Mouse (Mus musculus) cerebellum, adult 11 months (tissue): ENCODE measurements around the gene Nrp2.

Source experiments
- DNase-seq: peaks from one replicate; pipeline ENCODE4 v3.0.0; 2022

Gene Nrp2

DNA sequence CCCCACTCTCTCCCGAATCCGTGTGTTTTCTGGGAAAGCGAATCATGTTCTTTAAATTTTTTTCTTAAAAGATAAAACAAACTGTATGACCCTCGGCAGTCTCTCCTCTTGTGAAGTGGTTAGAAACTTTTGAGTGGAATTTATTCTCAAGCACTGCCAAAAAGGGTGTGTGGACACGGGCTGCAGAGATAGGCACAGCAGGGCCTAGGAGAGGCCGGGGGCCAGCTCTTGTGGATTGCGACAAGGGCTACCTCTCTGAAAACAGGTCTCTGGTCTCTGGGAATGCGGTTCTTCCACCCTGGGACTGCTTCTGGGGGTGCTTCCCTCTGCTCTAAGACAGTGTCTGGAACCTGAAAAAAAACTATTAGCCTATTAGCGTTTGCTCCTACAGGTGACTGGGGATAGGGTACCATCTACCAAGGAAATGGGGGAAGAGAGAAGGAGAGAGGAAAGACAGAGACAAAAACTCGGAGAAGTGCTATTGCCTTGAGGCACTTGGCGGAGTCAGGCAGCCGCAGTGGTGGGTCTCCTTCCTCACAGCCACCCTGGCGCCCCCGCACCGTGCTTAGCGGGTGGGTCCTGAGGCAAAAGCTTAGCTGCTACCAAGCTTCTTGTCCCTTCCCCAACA lies 1.9 kb downstream of the Nrp2 start:
- DNase-seq: no peak

DNA sequence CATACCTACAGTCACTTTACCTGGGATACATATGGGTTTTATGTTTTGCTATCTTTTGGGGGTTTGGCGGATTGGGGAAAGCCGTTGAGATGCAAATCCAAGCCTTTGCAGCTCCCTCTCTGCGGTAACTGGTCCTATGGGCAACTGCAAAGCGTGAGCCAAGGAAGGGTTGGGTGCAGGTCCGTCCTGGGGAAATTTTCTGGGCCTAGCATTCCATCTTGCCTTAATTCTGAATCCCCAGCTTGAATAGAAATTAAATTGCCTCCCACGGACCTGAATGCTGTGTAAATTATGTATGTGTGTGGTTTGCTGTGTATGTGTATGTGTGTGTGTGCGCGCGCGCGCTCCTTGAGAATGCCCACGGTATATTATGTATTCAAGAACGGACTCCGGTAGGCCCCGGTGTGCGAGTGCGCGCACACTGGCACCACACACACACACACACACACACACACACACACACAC lies 2.5 kb downstream of the Nrp2 start:
- DNase-seq: no peak

DNA sequence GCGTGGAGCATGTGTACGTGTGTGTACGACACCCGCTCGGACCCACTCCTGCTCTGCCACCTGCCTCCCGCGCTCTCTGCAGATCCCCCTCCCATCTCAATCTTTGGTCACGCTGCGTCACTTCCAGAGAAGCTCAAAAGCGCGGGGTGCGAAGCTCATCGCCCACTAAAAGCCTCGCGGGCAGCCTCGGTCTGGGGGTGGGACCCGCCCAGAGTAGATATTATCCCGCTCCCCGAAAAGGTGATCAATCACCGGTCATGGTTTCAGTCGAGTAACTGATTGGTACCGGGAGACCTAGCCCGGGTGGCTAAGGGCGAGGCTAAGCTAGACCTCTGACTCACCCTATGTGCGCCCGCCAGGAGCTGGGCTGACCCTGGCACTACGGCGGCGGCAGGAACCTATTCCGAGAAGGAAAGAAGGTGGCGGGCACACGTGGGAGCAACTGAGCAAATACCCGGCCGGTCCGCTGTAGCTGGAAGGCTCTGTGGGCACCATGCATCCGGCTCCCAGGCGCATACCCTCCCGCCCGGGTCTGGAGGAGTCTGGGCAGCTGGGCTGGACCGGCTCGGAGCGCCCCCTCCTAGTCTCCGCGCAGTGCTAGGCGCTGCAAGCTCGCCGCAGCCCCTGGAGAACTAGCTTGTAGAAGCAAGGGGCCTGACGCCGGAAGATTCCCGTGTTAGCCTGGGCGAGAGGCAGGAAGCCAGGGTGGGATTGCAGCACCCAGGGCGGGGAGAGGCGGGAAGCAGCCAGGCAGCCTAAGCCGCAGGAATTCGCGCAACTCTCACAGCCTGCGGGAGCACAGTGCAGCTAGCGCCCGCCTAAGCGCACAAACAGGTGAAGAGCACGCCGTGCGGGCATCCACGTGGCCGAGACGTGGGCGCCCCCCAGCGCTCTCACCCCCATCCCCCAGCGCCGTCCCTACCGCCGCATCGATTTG lies 3.3 kb downstream of the Nrp2 start:
- DNase-seq: peak; percentile 25

DNA sequence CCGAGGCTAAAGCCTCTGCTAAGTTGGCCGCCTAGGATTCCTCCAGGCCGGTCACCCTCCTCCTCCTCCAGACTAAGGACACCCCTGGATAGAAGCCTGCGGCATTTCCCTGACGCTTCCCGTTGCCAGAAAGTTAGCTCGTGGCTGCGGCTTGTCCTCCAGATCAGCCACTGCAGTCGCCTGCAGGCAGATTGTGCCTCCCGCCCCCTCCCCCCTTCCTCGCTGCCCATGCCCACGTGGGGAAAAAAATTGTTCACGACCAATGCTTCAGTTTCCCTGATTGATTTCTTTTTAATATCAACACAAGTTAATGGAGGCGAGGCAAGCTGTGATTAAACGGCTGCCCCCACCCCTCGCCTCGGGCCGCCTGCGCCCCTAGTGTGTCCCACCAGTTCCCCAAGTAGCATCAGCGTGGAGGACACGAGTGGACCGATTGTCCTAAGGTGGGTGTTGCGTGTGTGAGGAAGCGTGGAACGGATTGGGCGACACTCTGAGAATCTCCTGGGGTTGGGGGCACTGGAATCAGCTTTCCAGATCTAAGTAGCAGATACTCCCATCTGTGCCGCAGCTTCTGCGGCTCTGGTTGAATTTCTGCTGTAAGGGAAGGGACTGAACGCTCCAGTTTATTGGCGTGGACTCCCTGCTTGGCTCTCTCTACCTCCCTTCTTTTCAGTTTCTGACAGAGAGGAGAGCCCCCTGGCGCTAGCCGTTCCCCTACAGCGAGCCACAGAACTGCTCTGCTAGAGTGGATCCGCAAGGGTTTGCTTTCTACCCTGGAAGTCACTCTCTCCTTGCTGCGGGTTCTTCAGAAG lies 4.2 kb downstream of the Nrp2 start:
- no peak for DNase-seq

DNA sequence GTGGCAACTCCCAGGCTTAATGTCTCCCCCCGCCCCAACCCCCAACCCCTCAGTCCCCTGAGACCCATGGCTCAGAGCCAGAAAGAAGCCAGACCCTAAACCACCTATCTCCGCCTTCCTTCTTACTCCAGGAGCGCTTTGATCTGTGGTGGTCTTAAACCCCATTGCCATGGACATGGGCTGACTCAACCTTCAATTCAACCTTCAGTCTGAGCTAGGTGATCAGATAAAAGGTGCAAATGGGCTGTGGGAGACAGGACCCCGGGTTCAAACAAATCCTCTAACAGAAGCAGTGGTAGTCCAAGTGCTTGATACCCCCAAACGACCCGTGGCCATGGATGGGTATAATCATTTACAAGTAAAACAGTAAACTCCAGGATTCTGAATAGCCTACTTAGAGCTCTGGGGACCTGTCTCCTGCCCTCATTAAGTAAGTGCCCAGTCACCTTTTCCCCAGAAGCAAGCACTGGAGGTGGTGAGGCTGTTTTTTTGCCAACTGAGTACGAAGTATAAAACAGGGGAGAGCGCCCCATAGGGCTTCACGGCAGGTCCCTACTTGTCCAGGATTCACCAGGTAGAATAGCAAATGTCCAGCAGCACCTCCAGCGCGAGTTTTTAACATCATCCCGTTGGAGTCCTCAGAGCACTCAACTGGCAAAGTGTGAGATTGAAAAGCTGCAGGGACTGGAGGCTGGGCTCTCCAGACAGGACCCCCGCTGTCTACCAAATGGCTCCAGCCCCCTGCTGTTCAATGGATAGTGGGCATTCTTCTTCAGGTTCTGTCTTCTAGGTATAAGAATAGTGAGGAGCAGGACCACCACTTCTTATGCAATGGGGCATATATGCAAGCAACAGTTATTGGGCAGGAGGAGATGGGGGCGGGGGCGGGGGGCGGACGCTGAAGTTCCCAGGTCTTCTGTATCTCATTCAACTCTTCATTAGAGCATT lies 5.1 kb downstream of the Nrp2 start:
- no peak for DNase-seq

DNA sequence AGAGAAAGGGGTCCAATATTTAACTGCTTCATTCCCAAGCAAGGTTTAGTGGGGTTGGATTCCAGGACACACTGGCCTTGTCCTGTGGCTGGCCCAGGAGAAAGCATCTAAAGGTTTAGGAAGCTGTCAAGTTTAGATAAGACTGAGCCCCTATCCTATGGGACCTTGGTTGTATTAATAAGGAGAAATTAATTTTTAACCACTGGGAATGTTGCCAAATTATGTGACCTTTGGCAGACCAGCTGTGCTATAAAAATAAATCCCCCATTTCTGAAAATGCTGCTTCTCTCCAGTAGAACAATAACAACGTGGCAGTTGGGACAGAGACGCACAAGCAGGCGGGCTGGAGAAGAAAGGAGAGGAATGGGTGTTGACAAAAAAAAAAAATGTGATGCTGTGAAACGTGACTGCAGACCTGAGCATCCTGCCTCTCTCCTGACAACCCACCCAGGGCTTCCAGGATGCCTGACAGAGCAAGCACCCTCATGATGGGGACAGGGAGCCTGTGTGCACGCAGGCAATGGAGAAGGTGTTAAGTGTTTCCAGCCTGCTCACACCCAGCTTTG lies 6.8 kb downstream of the Nrp2 start:
- no peak for DNase-seq

DNA sequence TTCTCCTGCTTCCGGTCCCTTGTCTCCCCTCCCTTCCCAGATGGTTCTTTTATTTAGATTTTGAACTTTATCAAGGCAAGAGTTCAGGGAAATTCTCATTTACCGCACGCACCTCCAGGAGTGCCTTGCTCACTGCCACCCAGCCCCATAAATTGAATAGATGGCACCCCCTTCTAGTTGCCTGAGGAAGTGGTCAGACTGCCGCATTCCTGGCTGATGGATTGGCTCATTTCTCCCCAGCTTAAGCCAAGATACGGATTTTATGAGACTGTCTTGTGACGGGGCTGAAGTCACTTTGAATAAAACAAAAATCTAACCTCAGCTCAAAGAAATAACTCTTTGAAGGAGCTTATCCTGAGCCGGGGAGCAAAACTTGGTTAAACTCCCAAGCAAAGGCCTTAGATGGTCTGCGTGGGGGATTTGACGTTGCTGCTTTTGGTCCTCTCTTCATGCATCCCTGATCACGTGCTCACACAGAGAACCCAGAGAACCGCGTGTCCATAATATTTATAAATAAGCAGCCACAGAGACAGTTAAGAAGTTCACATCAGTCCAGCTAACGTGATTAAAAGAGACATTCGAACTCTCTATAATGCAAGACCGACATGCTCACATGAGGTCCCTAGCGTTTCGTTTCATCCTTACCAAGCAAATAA lies 10.1 kb downstream of the Nrp2 start:
- DNase-seq: no peak

DNA sequence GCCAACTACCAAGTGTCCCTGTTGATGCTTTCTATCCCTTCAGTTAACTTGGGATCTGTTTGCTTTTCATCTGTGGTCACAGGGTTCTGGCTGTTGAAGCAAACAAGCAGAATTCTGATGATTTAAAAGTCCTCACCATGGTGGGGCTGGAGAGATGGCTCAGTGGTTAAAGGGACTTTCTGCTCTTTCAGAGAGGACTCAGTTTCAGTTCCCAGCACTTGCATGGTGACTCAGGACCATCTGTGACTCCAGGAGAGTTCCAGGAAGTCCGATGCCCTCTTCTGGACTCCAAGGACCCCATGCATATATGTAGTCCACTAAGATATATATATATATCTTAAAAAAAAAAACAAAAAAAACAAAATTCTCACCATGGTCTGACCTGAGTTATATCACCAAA lies 11.9 kb downstream of the Nrp2 start:
- DNase-seq: no peak

DNA sequence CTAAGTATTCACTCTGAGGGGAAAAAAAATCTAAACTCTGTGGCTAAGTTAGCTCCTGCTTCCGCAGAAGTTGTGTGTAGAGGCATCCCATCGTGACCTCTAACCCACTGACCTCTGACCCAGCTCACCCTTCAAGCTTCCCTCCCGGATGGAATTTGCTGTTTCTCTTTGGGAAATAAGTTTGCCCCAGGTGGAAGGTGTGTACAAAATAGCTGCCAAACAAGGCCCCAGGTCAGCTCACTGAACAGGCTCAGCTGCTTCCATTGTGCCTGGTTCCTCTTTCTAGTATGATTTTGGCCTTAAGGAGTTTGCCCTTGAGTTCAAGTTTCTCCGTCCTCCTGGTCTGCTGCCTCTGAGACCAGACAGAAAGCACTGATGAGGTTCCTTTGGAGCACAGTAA lies 12.6 kb downstream of the Nrp2 start:
- no peak for DNase-seq

DNA sequence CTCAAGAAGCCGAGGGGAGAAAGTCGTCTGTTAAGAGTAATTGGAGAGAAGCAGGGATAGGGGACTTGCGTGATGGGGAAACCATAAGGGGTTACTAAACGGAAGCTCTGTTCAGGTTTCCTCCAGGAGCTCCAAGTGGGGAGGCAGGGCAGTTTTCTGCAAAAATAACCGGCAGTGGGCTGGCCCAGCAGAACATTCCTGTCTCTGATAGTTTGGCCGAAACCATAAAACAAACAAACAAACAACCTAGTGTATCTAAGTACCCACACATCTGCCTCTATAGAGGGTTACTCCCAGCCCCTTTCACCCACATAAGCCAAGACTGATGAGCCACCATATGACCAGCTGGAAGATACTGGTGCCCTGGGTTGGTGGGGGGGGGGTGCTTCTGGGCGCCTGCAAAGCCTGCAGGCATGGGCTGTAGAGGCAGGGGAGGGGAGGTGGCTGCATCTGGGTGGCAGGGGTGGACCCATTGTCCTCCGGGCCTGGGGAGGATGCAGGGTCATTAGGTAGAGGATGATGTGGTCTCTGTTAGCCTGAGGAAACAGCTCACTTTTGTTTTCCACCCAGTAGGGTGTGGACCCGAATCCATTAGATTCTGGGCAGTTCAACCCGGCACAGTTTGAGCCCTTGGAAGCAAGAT lies 13.9 kb downstream of the Nrp2 start:
- no peak for DNase-seq

DNA sequence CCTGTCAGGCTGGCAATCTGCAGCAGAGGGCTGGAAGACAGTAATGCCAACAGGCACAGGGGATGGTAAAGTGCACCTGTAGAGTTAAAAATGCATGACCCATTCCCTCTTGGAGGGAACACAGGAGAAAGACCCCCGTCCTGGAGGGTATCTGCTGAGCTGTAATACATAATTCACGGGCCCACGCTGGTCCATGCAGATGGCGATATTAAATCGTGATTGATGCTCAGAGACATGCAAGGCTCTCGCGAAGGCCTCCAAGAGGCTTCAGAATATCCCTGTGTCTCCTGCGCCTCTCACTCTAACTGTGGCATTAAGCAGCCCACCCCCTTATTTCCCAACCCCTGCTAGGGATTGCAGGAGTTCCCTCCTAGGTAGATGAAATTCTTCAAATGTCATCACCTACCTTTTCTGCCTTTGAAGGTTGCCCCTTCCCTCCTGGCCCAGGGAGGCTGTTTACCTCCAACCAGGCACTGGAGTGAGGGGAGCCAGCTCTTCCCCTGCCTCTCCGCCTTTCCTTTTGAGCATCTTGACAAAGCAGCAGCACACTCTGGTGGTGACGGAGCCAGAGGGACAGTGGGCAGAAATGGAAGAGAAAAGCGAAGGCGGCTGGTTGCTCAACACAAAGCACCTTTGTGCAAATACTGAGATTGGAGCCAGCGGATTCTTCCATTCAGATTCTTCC lies 14.6 kb downstream of the Nrp2 start:
- no peak for DNase-seq

DNA sequence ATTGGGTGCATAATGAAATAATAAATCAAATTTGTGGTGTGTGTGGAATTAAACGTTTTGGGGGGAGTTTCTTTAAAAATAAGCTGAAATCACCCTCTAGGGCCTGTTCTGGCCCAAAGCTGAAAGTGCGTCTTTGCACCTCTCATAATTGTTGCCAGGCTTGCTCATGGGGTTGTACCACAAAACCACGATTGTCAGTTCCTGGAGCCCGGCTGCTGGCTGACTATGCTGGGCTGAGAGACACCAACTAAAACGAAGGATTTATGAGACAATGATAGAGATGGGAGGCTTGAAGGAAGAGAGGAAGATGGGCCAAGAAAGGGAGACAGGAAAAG lies 15.1 kb downstream of the Nrp2 start:
- DNase-seq: no peak

DNA sequence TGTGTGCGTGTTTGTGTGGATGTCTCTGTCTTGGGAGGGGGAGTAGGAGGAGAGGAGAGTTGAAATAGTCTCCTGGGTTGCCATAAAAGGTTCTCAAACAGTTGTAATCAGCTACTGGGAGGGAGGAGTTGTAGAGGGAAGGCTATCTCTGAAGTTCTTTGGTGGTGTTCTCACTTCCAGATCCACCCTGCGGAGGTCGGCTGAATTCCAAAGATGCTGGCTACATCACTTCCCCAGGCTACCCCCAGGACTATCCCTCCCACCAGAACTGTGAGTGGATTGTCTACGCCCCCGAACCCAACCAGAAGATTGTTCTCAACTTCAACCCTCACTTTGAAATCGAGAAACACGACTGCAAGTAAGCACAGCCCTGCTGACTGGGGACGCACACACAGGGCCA lies 15.7 kb downstream of the Nrp2 start:
- no peak for DNase-seq

DNA sequence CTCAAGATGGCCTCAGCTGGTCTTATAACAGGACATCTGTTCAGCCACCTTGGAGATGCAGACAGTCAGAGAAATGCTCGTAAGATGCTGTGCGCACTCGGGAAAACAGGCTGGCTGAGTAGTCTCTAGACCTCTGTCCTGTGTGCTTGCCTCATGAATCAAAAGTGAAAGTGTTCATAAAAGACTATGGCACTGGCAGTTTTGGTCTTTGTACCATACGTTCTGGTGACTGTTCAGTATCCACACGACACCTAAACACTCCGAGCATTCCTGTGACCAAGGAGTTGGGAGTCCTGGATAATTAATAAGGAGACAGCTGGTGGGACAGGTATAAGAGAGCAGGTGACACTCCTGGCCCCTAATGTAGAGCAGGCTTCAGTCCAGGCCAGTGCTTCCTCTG lies 16.7 kb downstream of the Nrp2 start:
- no peak for DNase-seq

DNA sequence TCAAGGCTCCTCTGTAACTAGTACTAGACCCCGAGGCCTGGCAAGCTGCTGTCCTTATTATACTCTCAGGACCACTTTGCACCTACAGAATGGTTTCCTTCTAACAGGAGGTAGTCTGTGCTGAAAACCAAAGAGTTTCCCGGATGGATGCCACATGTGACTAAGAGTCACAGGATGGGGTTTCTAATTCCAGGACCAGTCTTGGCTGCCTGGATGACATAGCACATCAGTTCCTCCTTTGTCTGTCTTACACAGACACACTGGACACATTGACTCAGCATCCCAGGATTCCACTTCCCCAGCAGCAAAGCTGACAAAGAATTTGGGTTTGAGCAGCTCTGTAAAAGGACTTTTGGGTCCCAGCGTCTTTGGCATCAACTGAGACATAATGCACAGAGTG lies 17.1 kb downstream of the Nrp2 start:
- DNase-seq: no peak

DNA sequence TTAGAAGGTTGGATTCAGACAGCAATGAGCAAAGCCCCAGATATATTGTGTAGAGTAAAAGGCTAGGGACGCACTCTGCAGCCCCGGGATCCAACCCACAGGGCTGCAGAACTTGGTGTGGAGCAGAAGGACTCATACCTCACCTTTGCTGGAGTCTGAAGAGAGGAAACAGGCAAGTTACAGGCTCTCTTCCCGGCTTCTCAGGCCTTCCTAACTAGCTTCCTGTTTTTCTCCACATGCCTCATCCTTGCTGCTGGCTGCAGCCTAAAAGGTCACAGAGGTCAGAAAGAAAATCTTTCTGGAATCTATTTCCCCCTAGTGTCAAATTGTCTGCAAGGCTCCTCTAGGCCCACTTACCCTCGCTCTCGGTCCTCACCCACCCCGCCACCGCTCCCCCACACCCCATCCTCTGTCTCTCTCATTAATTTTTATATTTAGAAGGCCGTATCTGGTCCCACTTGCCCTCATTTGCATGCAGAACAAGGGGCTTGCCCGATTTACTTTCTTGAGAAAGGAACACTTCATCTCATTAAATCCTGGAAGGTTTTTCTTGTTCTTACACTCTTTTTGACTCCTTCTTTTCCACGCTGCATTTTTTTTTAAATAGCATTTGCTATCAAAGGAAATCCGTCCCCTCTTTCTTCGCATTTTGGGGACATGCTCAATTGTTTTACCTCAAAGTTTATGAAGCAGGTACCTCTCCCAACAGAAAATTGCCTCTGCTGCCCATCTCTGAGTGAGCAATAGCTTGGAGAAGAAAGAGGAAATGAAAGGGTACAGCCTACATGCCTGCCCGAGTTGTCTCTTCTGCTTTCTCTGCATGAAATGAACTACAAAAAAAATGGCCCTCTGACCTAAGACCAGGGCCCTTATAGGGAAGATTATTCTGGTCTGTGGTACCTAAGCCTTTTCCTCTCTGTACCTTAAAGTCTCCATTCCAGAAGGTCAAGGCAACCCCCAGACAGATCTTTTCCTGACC lies 17.9 kb downstream of the Nrp2 start:
- DNase-seq: no peak

DNA sequence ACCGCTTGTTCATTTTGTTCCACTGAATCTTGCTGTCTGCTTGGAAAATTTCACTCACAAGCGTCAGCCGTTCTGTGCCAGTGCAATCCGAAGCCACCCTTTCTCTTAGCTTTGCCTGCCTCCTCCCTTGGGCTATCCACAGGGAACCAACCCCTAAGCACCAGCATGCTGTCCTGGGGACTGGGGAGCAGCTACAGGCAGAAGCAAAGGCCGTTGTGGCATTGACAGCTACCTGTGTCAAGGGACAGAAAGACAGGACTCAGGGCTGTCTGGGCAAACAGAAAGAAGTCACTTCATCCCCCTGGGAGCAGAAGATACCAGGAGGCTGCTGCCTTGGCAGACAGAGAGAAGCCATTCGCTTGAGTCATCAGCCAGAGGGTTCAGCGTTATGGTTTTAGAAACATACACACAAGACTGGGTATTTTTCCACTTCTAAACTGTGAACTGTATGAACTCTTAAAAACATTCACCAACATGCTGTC lies 18.7 kb downstream of the Nrp2 start:
- DNase-seq: no peak

DNA sequence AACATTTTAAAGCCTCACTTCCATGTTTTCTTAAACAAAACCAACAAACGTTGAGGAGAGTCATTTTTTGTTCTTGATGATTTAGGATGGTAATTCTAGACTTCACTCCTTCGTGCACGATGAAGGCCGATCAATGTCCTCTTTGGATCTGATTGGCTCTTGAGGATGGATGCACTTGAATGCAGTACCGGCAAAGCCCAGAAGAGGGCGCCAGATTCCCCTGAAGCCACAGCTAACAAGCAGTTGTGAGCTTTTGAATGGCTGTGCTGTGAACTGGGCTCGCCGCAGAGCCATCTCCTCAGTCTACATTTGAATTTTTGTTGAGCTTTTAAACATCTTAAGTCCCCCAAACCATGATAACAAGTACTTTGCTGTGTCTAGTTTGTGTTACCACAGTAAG lies 19.4 kb downstream of the Nrp2 start:
- DNase-seq: no peak

DNA sequence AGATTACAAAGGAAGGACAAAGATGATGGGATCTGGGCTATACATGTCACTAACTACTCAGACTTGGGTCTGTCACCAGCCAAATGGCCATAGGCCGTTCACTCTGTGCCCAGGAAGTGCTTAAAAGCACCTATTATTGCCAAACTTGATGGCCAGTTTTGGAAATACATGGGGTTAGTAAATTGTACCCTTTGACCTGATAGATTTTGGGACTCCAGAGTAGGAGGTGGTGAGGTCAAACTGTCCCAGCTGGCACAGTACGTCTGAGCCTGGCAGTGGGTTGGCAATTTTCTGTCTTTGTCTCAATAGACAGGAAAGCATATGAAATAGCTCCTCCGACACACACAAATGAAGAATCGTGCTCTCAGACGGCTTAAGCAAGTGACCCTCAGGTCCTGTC lies 20.8 kb downstream of the Nrp2 start:
- no peak for DNase-seq
